Mouse (Mus musculus) bone marrow, adult 2 months (tissue): ENCODE results near the gene Rassf6.

Source experiments
- CTCF ChIP-seq: fragments of 200-500 bp; IDR thresholded peaks from 2 replicates; pipeline ENCODE4 v1.5.1; 2011; ENCODE audit warnings: low read length, control low read depth; ENCODE audit not compliant: control insufficient read depth, insufficient read depth
- POLR2A ChIP-seq: fragments of 200-500 bp; IDR thresholded peaks from 2 replicates; pipeline ENCODE4 v1.6.1; 2011; ENCODE audit warnings: low read depth, mild to moderate bottlenecking, control low read depth, low read length, borderline replicate concordance; ENCODE audit not compliant: control insufficient read depth

DNA sequence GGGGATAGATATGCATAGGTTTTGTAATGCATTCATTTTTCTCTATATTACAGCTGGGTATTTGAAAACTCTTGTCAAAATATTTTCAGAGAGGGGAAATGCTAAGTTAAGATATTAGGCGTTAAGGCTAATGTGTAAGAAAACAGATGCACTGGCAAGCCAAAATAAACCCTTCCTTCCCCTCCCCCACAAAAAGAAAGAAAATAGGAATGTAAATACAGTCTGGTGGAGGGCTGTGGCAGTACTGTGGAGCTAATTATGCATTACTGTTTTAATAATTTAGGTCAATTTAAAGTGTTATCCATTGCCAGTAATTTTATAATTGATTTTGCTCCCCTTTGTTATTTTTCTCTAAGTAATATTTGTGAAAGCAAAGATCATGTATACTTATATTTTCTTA is 11.9 kb downstream of the Rassf6 start:
- no peak for TF ChIP-seq CTCF
- no peak for TF ChIP-seq POLR2A
